In genomic region chr1:74380484-74380883, GRCm38 (mm10) we compare ENCODE assay signal across 34 mouse cellular contexts. TPM values are rescaled to one million over a fixed set of nuclear protein-coding genes. Genes with fewer than 3 reads are reported as not detected.
"Had no signal": no experiment of that assay in that cellular context is flagged by ENCODE, and none has a peak within 500 bp of the region (broad histone marks: within the 10 kb centered on the region; RNA-seq: fewer than 3 reads in every experiment).

No protein-coding gene starts in this region.

- H3K27ac ChIP-seq: heart, embryonic 13.5 days; heart, embryonic 15.5 days; hindbrain, embryonic 12.5 days; hindbrain, embryonic 13.5 days; hindbrain, embryonic 14.5 days; hindbrain, embryonic 15.5 days; hindbrain, postnatal 0 days; intestine, embryonic 15.5 days; kidney, embryonic 15.5 days; kidney, postnatal 0 days; layer of hippocampus, adult 2 months; left cerebral cortex, adult 2 months had no signal

- ATAC-seq: hindbrain, embryonic 16.5 days; hindbrain, postnatal 0 days; inflammation-experienced regulatory T-cells, adult 6 months; intestine, embryonic 15.5 days; intestine, embryonic 16.5 days; intestine, postnatal 0 days had no signal

- H3K4me3 ChIP-seq: heart, embryonic 12.5 days; heart, embryonic 13.5 days; heart, embryonic 15.5 days; hindbrain, embryonic 10.5 days; hindbrain, embryonic 12.5 days; hindbrain, embryonic 13.5 days; hindbrain, embryonic 15.5 days; intestine, embryonic 15.5 days; kidney, embryonic 15.5 days; layer of hippocampus, adult 2 months; left cerebral cortex, adult 2 months had no signal

- H3K36me3 ChIP-seq: heart, embryonic 12.5 days; heart, embryonic 13.5 days; heart, embryonic 15.5 days; hindbrain, embryonic 10.5 days; hindbrain, embryonic 12.5 days; hindbrain, embryonic 13.5 days; hindbrain, embryonic 15.5 days; intestine, embryonic 15.5 days; kidney, embryonic 15.5 days had no signal

- H3K9ac ChIP-seq: heart, embryonic 12.5 days; heart, embryonic 13.5 days; heart, embryonic 15.5 days; hindbrain, embryonic 12.5 days; hindbrain, embryonic 13.5 days; hindbrain, embryonic 14.5 days; hindbrain, embryonic 15.5 days; intestine, embryonic 15.5 days; kidney, embryonic 15.5 days had no signal

- DNase-seq: heart, postnatal 10 days; heart, postnatal 14 days; heart, postnatal 4 days; kidney, adult 11 months; kidney, adult 18-20 months; kidney, adult 2 months; kidney, adult 8-10 months; kidney, adult 9 months; kidney, postnatal 10 days; kidney, postnatal 14 days; kidney, postnatal 36 days; kidney, postnatal 4 days; layer of hippocampus, adult 9-11 months; layer of hippocampus, postnatal 36 days had no signal

- H3K27me3 ChIP-seq: heart, embryonic 12.5 days; heart, embryonic 13.5 days; heart, embryonic 15.5 days; hindbrain, embryonic 12.5 days; hindbrain, embryonic 15.5 days; intestine, embryonic 15.5 days; kidney, embryonic 15.5 days had no signal

- H3K4me2 ChIP-seq: heart, embryonic 11.5 days; heart, embryonic 12.5 days; heart, embryonic 13.5 days; heart, embryonic 15.5 days; hindbrain, embryonic 12.5 days; hindbrain, embryonic 13.5 days; hindbrain, embryonic 14.5 days; hindbrain, embryonic 15.5 days; intestine, embryonic 15.5 days; kidney, embryonic 15.5 days had no signal

- H3K9me3 ChIP-seq: heart, embryonic 12.5 days; heart, embryonic 13.5 days; heart, embryonic 15.5 days; hindbrain, embryonic 10.5 days; hindbrain, embryonic 12.5 days; hindbrain, embryonic 13.5 days; hindbrain, embryonic 15.5 days; intestine, embryonic 15.5 days; kidney, embryonic 15.5 days had no signal

- H3K4me1 ChIP-seq: heart, embryonic 12.5 days; hindbrain, embryonic 13.5 days; hindbrain, embryonic 15.5 days; intestine, embryonic 15.5 days had no signal

RNA-seq across cellular contexts. Expression of gene Slc11a1, which starts 5.5 kb away (rescaled TPM):
- total RNA-seq: hematopoietic stem cell, adult 5-6 weeks had no signal

RNA-seq across cellular contexts. Expression of gene Catip, which starts 18.6 kb away (rescaled TPM):
- polyA plus RNA-seq: inflammation-experienced regulatory T-cells, adult 6 months had no signal
